Mouse (Mus musculus) kidney, postnatal 0 days (tissue): ENCODE results near the gene Bin2. TPM values are rescaled to one million over a fixed set of nuclear protein-coding genes. Genes with fewer than 3 reads are reported as not detected.

ENCODE experiments used
- ATAC-seq: fragments of 200-750 bp; cut with Nextera tagmentation; replicated peaks from 2 replicates; pipeline ENCODE4 v1.8.0; 2017; ENCODE audit warnings: low read depth, moderate number of reproducible peaks, moderate TSS enrichment, moderate library complexity; ENCODE audit not compliant: low FRiP score
- DNase-seq: peaks from one replicate; pipeline ENCODE4 v3.0.0-alpha.2; 2016; ENCODE audit warnings: low spot score
- H3K27ac ChIP-seq: fragments of 300-500 bp; sonication (generic); 2 replicates; pipeline ENCODE4 v1.5.1; 2014; ENCODE audit warnings: mild to moderate bottlenecking
- H3K27me3 ChIP-seq: fragments of 300-500 bp; sonication (generic); 2 replicates; pipeline ENCODE4 v1.6.1; 2014; ENCODE audit warnings: low read length, mixed read lengths; ENCODE audit not compliant: insufficient read depth
- H3K36me3 ChIP-seq: fragments of 300-500 bp; sonication (generic); 2 replicates; pipeline ENCODE4 v1.6.1; 2014; ENCODE audit warnings: low read length, mixed read lengths; ENCODE audit not compliant: insufficient read depth
- H3K4me1 ChIP-seq: fragments of 300-500 bp; sonication (generic); replicated peaks from 2 replicates; pipeline ENCODE4 v1.6.1; 2014; ENCODE audit warnings: antibody characterized with exemption, low read length, mixed read lengths; ENCODE audit not compliant: insufficient read depth
- H3K4me2 ChIP-seq: fragments of 300-500 bp; sonication (generic); 2 replicates; pipeline ENCODE4 v1.6.1; 2014; ENCODE audit warnings: mild to moderate bottlenecking, low read length, moderate library complexity, mixed read lengths
- H3K4me3 ChIP-seq: fragments of 300-500 bp; sonication (generic); replicated peaks from 2 replicates; pipeline ENCODE4 v1.5.1; 2014; ENCODE audit warnings: low read depth, low read length
- H3K9ac ChIP-seq: fragments of 300-500 bp; sonication (generic); 2 replicates; pipeline ENCODE4 v1.6.1; 2014; ENCODE audit warnings: low read depth, low read length
- H3K9me3 ChIP-seq: fragments of 300-500 bp; sonication (generic); replicated peaks from 2 replicates; pipeline ENCODE4 v1.6.1; 2016; ENCODE audit warnings: low read length, inconsistent platforms, mixed read lengths
- CTCF ChIP-seq: IDR thresholded peaks from 2 replicates; pipeline ENCODE4 v1.5.1; 2016; ENCODE audit warnings: antibody characterized with exemption, low read depth, mild to moderate bottlenecking, moderate library complexity
- WGBS: fragments of 180-500 bp; shearing (Covaris S2); extraction: QIAGEN DNeasy Blood & Tissue Kit; methylation state at CpG from one replicate; pipeline ENCODE4 v1.1.7; 2014; 5-methylcytosine and 5-hydroxymethylcytosine counted together
- polyA plus RNA-seq: library from polyadenylated mRNA; unstranded; fragments of >200 nt; fragmentation: Nextera tagmentation; extraction: Ambion mirVana; gene quantifications from 2 replicates; pipeline ENCODE4 v1.2.1, GENCODE M21; 2015

Bin2 gene
- polyA plus RNA-seq, 1 experiment from 2014 or later: 0.93 TPM

GRCm38 (mm10) chr15:100673585-100674391, 4.4 kb upstream of the Bin2 start:
- WGBS: 48% methylated on average over 12 of the region's 12 CpGs
- no peak overlapping the region for H3K9ac ChIP-seq
- DNase-seq (no peak), ATAC-seq (no peak)
- H3K36me3 ChIP-seq: no peaks in the 10 kb centered on the region
- peaks cover 5% of the 10 kb centered on the region for H3K4me1 ChIP-seq
- no peak overlapping the region for H3K4me3 ChIP-seq
- H3K9me3 ChIP-seq: no peaks in the 10 kb centered on the region
- no peaks in the 10 kb centered on the region for H3K27me3 ChIP-seq
- no peak overlapping the region for H3K27ac ChIP-seq
- no peak overlapping the region for H3K4me2 ChIP-seq
- no peak for TF ChIP-seq CTCF

- H3K9ac ChIP-seq: no peak overlapping the region
- ATAC-seq: no peak
- no peaks in the 10 kb centered on the region for H3K27me3 ChIP-seq
- H3K36me3 ChIP-seq: no peaks in the 10 kb centered on the region
- H3K27ac ChIP-seq: no peak overlapping the region
- 64% methylated on average over 5 of the region's 5 CpGs for WGBS
- TF ChIP-seq CTCF: no peak
- H3K4me3 ChIP-seq: no peak overlapping the region
- no peaks in the 10 kb centered on the region for H3K9me3 ChIP-seq
- DNase-seq: no peak
- H3K4me2 ChIP-seq: no peak overlapping the region
- H3K4me1 ChIP-seq: no peaks in the 10 kb centered on the region; the same call in none of the 2 replicates
Measured at GRCm38 (mm10) chr15:100670833-100671232, 1.5 kb upstream of the Bin2 start.

- Histone ChIP-seq H3K36me3 (no peaks in the 10 kb centered on the region), H3K4me1 (no peaks in the 10 kb centered on the region; the same call in 1 of the 2 replicates), H3K9me3 (no peaks in the 10 kb centered on the region), H3K27me3 (no peaks in the 10 kb centered on the region), H3K27ac (no peak overlapping the region), H3K4me3 (no peak overlapping the region), H3K4me2 (no peak overlapping the region), H3K9ac (no peak overlapping the region)
- ATAC-seq (no peak), DNase-seq (no peak)
- 86% methylated on average over 8 of the region's 8 CpGs for WGBS
- no peak for TF ChIP-seq CTCF
Measured at GRCm38 (mm10) chr15:100670004-100670403, 651 bp upstream of the Bin2 start.

- H3K4me2 ChIP-seq: no peak overlapping the region
- no peaks in the 10 kb centered on the region for H3K36me3 ChIP-seq
- ATAC-seq: no peak
- no peak for TF ChIP-seq CTCF
- H3K9me3 ChIP-seq: no peaks in the 10 kb centered on the region
- 73% methylated on average over 5 of the region's 5 CpGs for WGBS
- DNase-seq: no peak
- no peaks in the 10 kb centered on the region for H3K27me3 ChIP-seq
- no peak overlapping the region for H3K9ac ChIP-seq
- no peak overlapping the region for H3K27ac ChIP-seq
- no peaks in the 10 kb centered on the region for H3K4me1 ChIP-seq
- no peak overlapping the region for H3K4me3 ChIP-seq
Measured at GRCm38 (mm10) chr15:100667871-100668545, 1.3 kb downstream of the Bin2 start.

GRCm38 (mm10) chr15:100667420-100667819, 1.9 kb downstream of the Bin2 start:
- H3K9me3 ChIP-seq: no peaks in the 10 kb centered on the region
- no peak overlapping the region for H3K9ac ChIP-seq
- H3K27me3 ChIP-seq: no peaks in the 10 kb centered on the region
- no peak overlapping the region for H3K27ac ChIP-seq
- H3K36me3 ChIP-seq: no peaks in the 10 kb centered on the region
- no peak for ATAC-seq
- TF ChIP-seq CTCF: no peak
- no peak overlapping the region for H3K4me2 ChIP-seq
- 45% methylated on average over 6 of the region's 6 CpGs for WGBS
- H3K4me3 ChIP-seq: no peak overlapping the region
- DNase-seq: no peak
- H3K4me1 ChIP-seq: no peaks in the 10 kb centered on the region

GRCm38 (mm10) chr15:100666851-100667250, 2.5 kb downstream of the Bin2 start:
- DNase-seq: no peak
- no peak for ATAC-seq
- no peak overlapping the region for H3K4me3 ChIP-seq
- 27% methylated on average over 12 of the region's 12 CpGs for whole genome bisulfite sequencing
- no peaks in the 10 kb centered on the region for H3K27me3 ChIP-seq
- no peaks in the 10 kb centered on the region for H3K9me3 ChIP-seq
- H3K4me2 ChIP-seq: no peak overlapping the region
- no peak overlapping the region for H3K27ac ChIP-seq
- H3K9ac ChIP-seq: no peak overlapping the region
- no peaks in the 10 kb centered on the region for H3K36me3 ChIP-seq
- no peak for TF ChIP-seq CTCF
- no peaks in the 10 kb centered on the region for H3K4me1 ChIP-seq
